Mouse (Mus musculus) lung, postnatal 36 days (tissue): Measurements from ENCODE around the gene Acod1.

ENCODE experiments used
- DNase-seq: peaks from one replicate; pipeline ENCODE4 v3.0.0; 2022; ENCODE audit warnings: mixed read lengths

Gene Acod1

GRCm38 (mm10) chr14:103073825-103074224, 27.0 kb downstream of the Acod1 start:
- no peak for DNase-seq

- DNase-seq: no peak
Measured at GRCm38 (mm10) chr14:103075166-103075565, 28.4 kb downstream of the Acod1 start.

GRCm38 (mm10) chr14:103077272-103078005, 30.7 kb downstream of the Acod1 start:
- DNase-seq: no peak

GRCm38 (mm10) chr14:103078006-103078912, 31.5 kb downstream of the Acod1 start:
- peak; percentile 37 for DNase-seq

GRCm38 (mm10) chr14:103079209-103079977, 32.6 kb downstream of the Acod1 start:
- no peak for DNase-seq

- no peak for DNase-seq
Measured at GRCm38 (mm10) chr14:103085840-103086533, 39.2 kb downstream of the Acod1 start.

- DNase-seq: peak; percentile 54
Measured at GRCm38 (mm10) chr14:103086671-103087324, 40.0 kb downstream of the Acod1 start.

GRCm38 (mm10) chr14:103087846-103088245, 41.1 kb downstream of the Acod1 start:
- no peak for DNase-seq

GRCm38 (mm10) chr14:103088624-103089023, 41.8 kb downstream of the Acod1 start:
- DNase-seq: peak; percentile 88

- no peak for DNase-seq
Measured at GRCm38 (mm10) chr14:103093236-103093635, 46.5 kb downstream of the Acod1 start.

GRCm38 (mm10) chr14:103093670-103094069, 46.9 kb downstream of the Acod1 start:
- no peak for DNase-seq

- no peak for DNase-seq
Measured at GRCm38 (mm10) chr14:103095036-103095435, 48.3 kb downstream of the Acod1 start.

GRCm38 (mm10) chr14:103095826-103096225, 49.0 kb downstream of the Acod1 start:
- DNase-seq: no peak

GRCm38 (mm10) chr14:103096621-103097020, 49.8 kb downstream of the Acod1 start:
- peak; percentile 76 for DNase-seq

- DNase-seq: no peak
Measured at GRCm38 (mm10) chr14:103098213-103098586, 51.4 kb downstream of the Acod1 start.

- peak; percentile 93 for DNase-seq
Measured at GRCm38 (mm10) chr14:103098587-103099235, 51.9 kb downstream of the Acod1 start.

- peak; percentile 97 for DNase-seq
Measured at GRCm38 (mm10) chr14:103099238-103099933, 52.6 kb downstream of the Acod1 start, which contains the start of gene Fbxl3. Gene Fbxl3, minus strand, starts transcription at chr14:103099566.

GRCm38 (mm10) chr14:103100296-103100695, 53.5 kb downstream of the Acod1 start:
- DNase-seq: peak; percentile 22

GRCm38 (mm10) chr14:103101171-103101570, 54.4 kb downstream of the Acod1 start:
- DNase-seq: no peak

GRCm38 (mm10) chr14:103102246-103102645, 55.5 kb downstream of the Acod1 start:
- DNase-seq: peak; percentile 54
